Mouse (Mus musculus) stomach, postnatal 0 days (tissue): ENCODE results near the gene Dusp6.

Experiments used
- CTCF ChIP-seq: IDR thresholded peaks from 2 replicates; pipeline ENCODE4 v1.5.1; 2016; ENCODE audit warnings: antibody characterized with exemption, low read depth, mild to moderate bottlenecking, moderate library complexity
- EP300 ChIP-seq: optimal IDR thresholded peaks from 2 replicates; pipeline ENCODE3; 2016; ENCODE audit warnings: antibody characterized with exemption

GRCm38 (mm10) chr10:99259840-99260239 is 3.2 kb upstream of the Dusp6 start:
- no peak for TF ChIP-seq CTCF
- TF ChIP-seq EP300, result no peak
